ENCODE assay signal across 8 mouse cellular contexts in the genomic region with DNA sequence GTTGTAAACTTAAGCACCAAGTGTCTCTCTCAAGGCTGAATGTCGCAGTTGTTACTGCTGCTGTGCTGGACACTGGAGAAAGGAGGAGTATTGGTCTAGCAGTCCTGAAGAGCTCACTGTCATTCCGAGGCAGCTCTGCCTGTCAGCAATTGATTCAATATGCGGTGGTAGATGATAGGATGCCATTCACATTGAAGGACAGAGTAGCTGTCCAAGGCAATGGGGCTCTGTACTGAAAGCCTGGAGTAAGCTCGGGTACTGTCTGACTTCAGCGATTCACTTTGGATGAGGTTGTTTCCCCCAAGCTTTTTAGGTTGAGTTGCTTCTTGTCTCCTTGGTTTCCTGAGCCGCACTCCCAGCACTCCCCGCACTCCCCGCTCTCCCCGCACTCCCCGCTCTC. TPM values are rescaled to one million over a fixed set of nuclear protein-coding genes. Genes with fewer than 3 reads are reported as not detected.
DNase-seq lines count a peak whose midpoint lies in the region; ATAC-seq and TF ChIP-seq lines count a peak whose summit lies in the region.

No protein-coding gene starts in this region.

- no peak for ATAC-seq in kidney, postnatal 0 days (replicated peaks; ENCODE audit: low FRiP score, low read depth)
- no peak for ATAC-seq in hindbrain, embryonic 16.5 days
- ATAC-seq in frontal cortex, adult (ENCODE audit: low TSS enrichment), result no peak

- peak overlapping the region; percentile 37; the same call in 1 of the 2 replicates for H3K4me3 ChIP-seq in kidney, postnatal 0 days (replicated peaks; ENCODE audit: low read depth, low read length)
- peak overlapping the region; percentile 31 for H3K4me3 ChIP-seq in hindbrain, embryonic 16.5 days (ENCODE audit: low read length)
- H3K4me3 ChIP-seq in myocyte, result no peak overlapping the region

- H3K79me2 ChIP-seq in myocyte (ENCODE audit: control insufficient read depth, insufficient read depth), result peaks cover 97% of the 10 kb centered on the region

- H3K9me3 ChIP-seq in kidney, postnatal 0 days (replicated peaks; ENCODE audit: low read length), result no peaks in the 10 kb centered on the region
- H3K9me3 ChIP-seq in hindbrain, embryonic 16.5 days (ENCODE audit: control insufficient read depth, low read length), result no peaks in the 10 kb centered on the region

- DNase-seq in kidney, postnatal 0 days (ENCODE audit: low spot score), result no peak
- DNase-seq in kidney, postnatal 10 days, result no peak
- DNase-seq in embryo, embryonic 10.5 days (ENCODE audit: low spot score), result peak; percentile 41
- no peak for DNase-seq in retina, embryonic 14.5 days (ENCODE audit: low spot score)
- DNase-seq in kidney, adult 9 months, result no peak

- no peak overlapping the region for H3ac ChIP-seq in myocyte (ENCODE audit: control insufficient read depth, insufficient read length)

- H3K27me3 ChIP-seq in kidney, postnatal 0 days (ENCODE audit: insufficient read depth, low read length), result no peaks in the 10 kb centered on the region
- H3K27me3 ChIP-seq in hindbrain, embryonic 16.5 days (replicated peaks; ENCODE audit: control insufficient read depth, insufficient read depth, low read length), result no peaks in the 10 kb centered on the region
- no peaks in the 10 kb centered on the region for H3K27me3 ChIP-seq in myocyte (ENCODE audit: control insufficient read depth, insufficient read depth, insufficient read length)

- H3K4me1 ChIP-seq in kidney, postnatal 0 days (replicated peaks; ENCODE audit: insufficient read depth, low read length), result peaks cover 23% of the 10 kb centered on the region
- H3K4me1 ChIP-seq in hindbrain, embryonic 16.5 days (ENCODE audit: control insufficient read depth, insufficient read depth, low read depth, low read length), result peaks cover 84% of the 10 kb centered on the region

- TF ChIP-seq POLR2A in myocyte (IDR thresholded peaks at IDR 0.05; ENCODE audit: insufficient read length, low read depth), result no peak

- 4% methylated on average over 7 of the region's 10 CpGs for WGBS in kidney, postnatal 0 days
- WGBS in hindbrain, embryonic 16.5 days, result 1% methylated on average over 10 of the region's 10 CpGs

- H3K9ac ChIP-seq in kidney, postnatal 0 days (ENCODE audit: low read depth, low read length), result 0 out of 2 replicates have a peak overlapping the region, but pooled peaks have one; percentile 23
- H3K9ac ChIP-seq in hindbrain, embryonic 16.5 days (ENCODE audit: low read depth, low read length), result no peak overlapping the region

- no peak overlapping the region for H3K27ac ChIP-seq in kidney, postnatal 0 days
- H3K27ac ChIP-seq in hindbrain, embryonic 16.5 days (ENCODE audit: low read depth, low read length), result no peak overlapping the region

- no peaks in the 10 kb centered on the region for H3K36me3 ChIP-seq in kidney, postnatal 0 days (ENCODE audit: insufficient read depth, low read length)
- no peaks in the 10 kb centered on the region for H3K36me3 ChIP-seq in hindbrain, embryonic 16.5 days (ENCODE audit: control insufficient read depth, insufficient read depth, low read length)
- peaks cover 4% of the 10 kb centered on the region for H3K36me3 ChIP-seq in myocyte (ENCODE audit: control insufficient read depth, insufficient read depth)

- no peak for TF ChIP-seq CTCF in kidney, postnatal 0 days (IDR thresholded peaks at IDR 0.05; ENCODE audit: low read depth)

- H3K4me2 ChIP-seq in kidney, postnatal 0 days (ENCODE audit: low read length), result peak overlapping the region; percentile 59
- H3K4me2 ChIP-seq in hindbrain, embryonic 16.5 days (ENCODE audit: low read length), result peak overlapping the region; percentile 56
- H3K4me2 ChIP-seq in myocyte (ENCODE audit: low read depth), result peak overlapping the region; percentile 14

TF ChIP-seq in myocyte, 11 proteins besides CTCF, POLR2A, EP300 and RAD21:
- TF ChIP-seq MYOG (IDR thresholded peaks at IDR 0.05; ENCODE audit: control insufficient read depth in 1 of 3, insufficient read depth in 1 of 3, insufficient read length in 2 of 3, low read depth in 2 of 3), result no peak
- TF ChIP-seq TCF12 (IDR thresholded peaks at IDR 0.05; ENCODE audit: insufficient read depth, poor library complexity, severe bottlenecking), result no peak
- no peak for TF ChIP-seq E2F4 (IDR thresholded peaks at IDR 0.05; ENCODE audit: insufficient read depth)
- TF ChIP-seq TCF3 (IDR thresholded peaks at IDR 0.05; ENCODE audit: insufficient read length, low read depth), result no peak
- no peak for TF ChIP-seq POLR2AphosphoS2 (IDR thresholded peaks at IDR 0.05; ENCODE audit: insufficient read length, low read depth)
- TF ChIP-seq SRF (IDR thresholded peaks at IDR 0.05; ENCODE audit: control insufficient read depth, insufficient read length, low read depth), result no peak

RNA-seq across cellular contexts. Expression of a gene that starts 34.9 kb away (rescaled TPM):
- polyA plus RNA-seq in kidney, postnatal 0 days (2015; fragmentation: Nextera tagmentation; extraction: Ambion mirVana), result 14.4 and 16.2 TPM in 2 replicates
- polyA plus RNA-seq in hindbrain, embryonic 16.5 days (2015; fragmentation: Nextera tagmentation; extraction: Ambion mirVana), result 21.7 and 22.1 TPM in 2 replicates
- 147 TPM for polyA plus RNA-seq in myocyte (2012; fragmentation: generic; extraction: Trizol)
